Mouse (Mus musculus) MEL (cell line): ENCODE measurements around the gene Ddx27.

ENCODE experiments used
- CTCF ChIP-seq, 3 experiments: IDR thresholded peaks in 2 of 3; conservative IDR thresholded peaks in 1 of 3; 2 replicates each; pipeline ENCODE4 v1.5.1; 2011 to 2012; ENCODE audit warnings: low read length in 3 of 3, low read depth in 2 of 3, mild to moderate bottlenecking in 2 of 3, improper control_type of control experiment in 1 of 3, inconsistent platforms in 1 of 3, mixed read lengths in 1 of 3, moderate library complexity in 1 of 3; ENCODE audit not compliant: control insufficient read depth in 1 of 3, insufficient read depth in 1 of 3, poor library complexity in 1 of 3, severe bottlenecking in 1 of 3
- E2F4 ChIP-seq: IDR thresholded peaks from 2 replicates; pipeline ENCODE4 v1.6.1; 2011; ENCODE audit warnings: low read depth, low read length, improper control_type of control experiment, borderline replicate concordance
- JUND ChIP-seq: IDR thresholded peaks from 2 replicates; pipeline ENCODE4 v1.6.1; 2011; ENCODE audit warnings: low read depth, mild to moderate bottlenecking, improper control_type of control experiment, low read length
- MEF2A ChIP-seq: IDR thresholded peaks from 2 replicates; pipeline ENCODE4 v1.6.1; 2014; ENCODE audit warnings: low read depth, mild to moderate bottlenecking, inconsistent platforms, low read length, improper control_type of control experiment; ENCODE audit not compliant: poor library complexity, insufficient replicate concordance, severe bottlenecking; ENCODE audit errors: extremely low read depth
- POLR2A ChIP-seq, 2 experiments: IDR thresholded peaks; 2 replicates each; pipeline ENCODE4 v1.6.1; 2011 to 2012; ENCODE audit warnings: low read length in 2 of 2, mild to moderate bottlenecking in 2 of 2, control low read depth in 1 of 2, improper control_type of control experiment in 1 of 2, low read depth in 1 of 2, moderate library complexity in 1 of 2; ENCODE audit not compliant: control insufficient read depth in 1 of 2, insufficient read depth in 1 of 2, poor library complexity in 1 of 2
- SMC3 ChIP-seq: IDR thresholded peaks from 2 replicates; pipeline ENCODE4 v1.6.1; 2011; ENCODE audit warnings: low read depth, low read length, improper control_type of control experiment
- ZKSCAN1 ChIP-seq: IDR thresholded peaks from 2 replicates; pipeline ENCODE4 v1.6.1; 2012; ENCODE audit warnings: low read depth, mild to moderate bottlenecking, inconsistent platforms, low read length, improper control_type of control experiment, moderate library complexity
- ZNF384 ChIP-seq: IDR thresholded peaks from 2 replicates; pipeline ENCODE4 v1.6.1; 2012; ENCODE audit warnings: low read depth, mild to moderate bottlenecking, inconsistent platforms, low read length, improper control_type of control experiment

DNA sequence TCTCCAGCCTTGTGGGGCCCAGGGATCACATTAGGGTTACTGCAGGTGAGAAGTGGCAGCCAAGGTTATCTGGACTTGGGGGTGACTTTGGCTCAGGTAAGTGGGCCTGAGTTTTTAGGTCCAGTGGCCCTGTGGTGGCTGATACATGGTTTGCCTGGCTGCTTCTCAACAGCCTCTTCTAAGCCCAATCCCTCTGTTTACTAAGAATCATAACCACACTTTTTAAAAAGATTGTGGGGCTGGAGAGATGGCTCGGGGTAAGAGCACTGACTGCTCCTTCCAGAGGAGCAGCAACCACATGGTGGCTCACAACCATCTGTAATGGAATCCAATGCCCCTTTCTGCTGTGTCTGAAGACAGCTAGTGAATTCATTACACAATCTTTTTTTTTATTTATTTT lies 51.0 kb downstream of the Ddx27 start:
- no peak for TF ChIP-seq CTCF (IDR thresholded peaks at IDR 0.05 in 2 of 3, conservative IDR thresholded peaks at IDR 0.05 in 1 of 3; ENCODE audit: control insufficient read depth in 1 of 3, insufficient read depth in 1 of 3, low read depth in 2 of 3, low read length in 3 of 3, poor library complexity in 1 of 3, severe bottlenecking in 1 of 3)
- TF ChIP-seq SMC3: no peak
- no peak for TF ChIP-seq ZKSCAN1
- peak in 1 of 2 experiments; percentile 17; a peak in 2 of 4 replicates for TF ChIP-seq POLR2A (IDR thresholded peaks at IDR 0.05; ENCODE audit: control insufficient read depth in 1 of 2, insufficient read depth in 1 of 2, low read depth in 1 of 2, low read length in 2 of 2, poor library complexity in 1 of 2)
- no peak for TF ChIP-seq JUND
- no peak for TF ChIP-seq MEF2A
- no peak for TF ChIP-seq E2F4
- TF ChIP-seq ZNF384: no peak
